Mouse (Mus musculus) stomach, embryonic 16.5 days (tissue): ENCODE results near the gene Tbkbp1. TPM values are rescaled to one million over a fixed set of nuclear protein-coding genes. Genes with fewer than 3 reads are reported as not detected.

ENCODE experiments used
- ATAC-seq: fragments of 200-750 bp; cut with Nextera tagmentation; 2 replicates; pipeline ENCODE4 v1.8.0; 2017; ENCODE audit warnings: moderate number of reproducible peaks, moderate TSS enrichment; ENCODE audit not compliant: insufficient read depth, low FRiP score
- H3K27ac ChIP-seq: fragments of 300-500 bp; sonication (generic); 2 replicates; pipeline ENCODE4 v1.5.1; 2014; ENCODE audit warnings: low read length
- H3K27me3 ChIP-seq: fragments of 300-500 bp; sonication (generic); 2 replicates; pipeline ENCODE4 v1.6.1; 2014; ENCODE audit warnings: low read length, control low read depth, mixed read lengths; ENCODE audit not compliant: control insufficient read depth, insufficient read depth
- H3K36me3 ChIP-seq: fragments of 300-500 bp; sonication (generic); 2 replicates; pipeline ENCODE4 v1.6.1; 2014; ENCODE audit warnings: low read length; ENCODE audit not compliant: control insufficient read depth, insufficient read depth
- H3K4me1 ChIP-seq: fragments of 300-500 bp; sonication (generic); 2 replicates; pipeline ENCODE4 v1.6.1; 2014; ENCODE audit warnings: low read length, control low read depth, mixed read lengths; ENCODE audit not compliant: control insufficient read depth, insufficient read depth
- H3K4me2 ChIP-seq: fragments of 300-500 bp; sonication (generic); 2 replicates; pipeline ENCODE4 v1.6.1; 2014; ENCODE audit warnings: low read depth, low read length, mixed read lengths
- H3K4me3 ChIP-seq: fragments of 300-500 bp; sonication (generic); replicated peaks from 2 replicates; pipeline ENCODE4 v1.5.1; 2014; ENCODE audit warnings: mild to moderate bottlenecking, low read length
- H3K9ac ChIP-seq: fragments of 300-500 bp; sonication (generic); 2 replicates; pipeline ENCODE4 v1.6.1; 2014; ENCODE audit warnings: low read length
- H3K9me3 ChIP-seq: fragments of 300-500 bp; sonication (generic); replicated peaks from 2 replicates; pipeline ENCODE4 v1.6.1; 2016; ENCODE audit warnings: low read length, control low read depth; ENCODE audit not compliant: control insufficient read depth
- WGBS: fragments of 180-500 bp; shearing (Covaris S2); extraction: QIAGEN DNeasy Blood & Tissue Kit; methylation state at CpG from one replicate; pipeline ENCODE4 v1.1.7; 2014; 5-methylcytosine and 5-hydroxymethylcytosine counted together
- polyA plus RNA-seq: library from polyadenylated mRNA; unstranded; fragments of >200 nt; fragmentation: Nextera tagmentation; extraction: Ambion mirVana; gene quantifications from 2 replicates; pipeline ENCODE4 v1.2.1, GENCODE M21; 2015

Gene Tbkbp1
- polyA plus RNA-seq, 1 experiment from 2014 or later, result 2.5 TPM

- no peak for ATAC-seq
- Histone ChIP-seq H3K36me3 (no peaks in the 10 kb centered on the region), H3K4me3 (peak overlapping the region; percentile 74), H3K27ac (peak overlapping the region; percentile 81; the same call in 1 of the 2 replicates), H3K27me3 (no peaks in the 10 kb centered on the region; the same call in 1 of the 2 replicates), H3K9ac (peak overlapping the region; percentile 83; the same call in 1 of the 2 replicates), H3K9me3 (no peaks in the 10 kb centered on the region), H3K4me1 (peaks cover 29% of the 10 kb centered on the region), H3K4me2 (peak overlapping the region; percentile 90)
- 37% methylated on average over 9 of the region's 9 CpGs for WGBS
These were observed 2.3 kb downstream of the Tbkbp1 start for GRCm38 (mm10) chr11:97149026-97149425.

DNA sequence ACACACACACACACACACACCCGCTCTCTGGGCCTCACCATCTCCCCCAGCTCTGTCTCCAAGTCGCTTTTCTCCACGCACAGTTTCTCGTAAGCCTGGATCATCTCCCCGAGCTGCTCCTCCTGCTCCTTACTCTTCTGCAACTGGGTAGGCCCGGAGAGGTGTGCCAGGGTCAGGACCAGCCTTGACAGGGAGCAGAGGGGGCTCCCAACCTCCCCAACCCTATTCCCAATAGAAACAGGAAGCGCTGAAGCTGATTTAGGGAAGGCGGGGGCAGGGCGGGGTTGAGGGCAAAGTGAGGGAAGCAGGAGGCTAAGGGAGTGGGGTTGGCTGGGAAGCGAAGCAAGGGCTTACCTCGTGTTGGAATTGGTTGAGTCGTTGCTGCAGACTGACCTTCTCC lies 2.7 kb downstream of the Tbkbp1 start:
- no peak for ATAC-seq
- H3K9ac ChIP-seq, result peak overlapping the region; percentile 83; the same call in 1 of the 2 replicates
- WGBS, result 36% methylated on average over 12 of the region's 12 CpGs
- no peaks in the 10 kb centered on the region; the same call in 1 of the 2 replicates for H3K27me3 ChIP-seq
- peaks cover 29% of the 10 kb centered on the region for H3K4me1 ChIP-seq
- H3K9me3 ChIP-seq, result no peaks in the 10 kb centered on the region
- peak overlapping the region; percentile 74 for H3K4me3 ChIP-seq
- H3K27ac ChIP-seq, result no peak overlapping the region
- H3K36me3 ChIP-seq, result no peaks in the 10 kb centered on the region
- H3K4me2 ChIP-seq, result peak overlapping the region; percentile 90

- no peak for ATAC-seq
- Histone ChIP-seq H3K4me1 (peaks cover 25% of the 10 kb centered on the region), H3K27ac (no peak overlapping the region), H3K9me3 (no peaks in the 10 kb centered on the region), H3K9ac (no peak overlapping the region), H3K36me3 (no peaks in the 10 kb centered on the region), H3K27me3 (no peaks in the 10 kb centered on the region; the same call in 1 of the 2 replicates), H3K4me3 (no peak overlapping the region), H3K4me2 (no peak overlapping the region)
- 85% methylated on average over 8 of the region's 8 CpGs for WGBS
These were observed 4.0 kb downstream of the Tbkbp1 start for GRCm38 (mm10) chr11:97147333-97147732.

DNA sequence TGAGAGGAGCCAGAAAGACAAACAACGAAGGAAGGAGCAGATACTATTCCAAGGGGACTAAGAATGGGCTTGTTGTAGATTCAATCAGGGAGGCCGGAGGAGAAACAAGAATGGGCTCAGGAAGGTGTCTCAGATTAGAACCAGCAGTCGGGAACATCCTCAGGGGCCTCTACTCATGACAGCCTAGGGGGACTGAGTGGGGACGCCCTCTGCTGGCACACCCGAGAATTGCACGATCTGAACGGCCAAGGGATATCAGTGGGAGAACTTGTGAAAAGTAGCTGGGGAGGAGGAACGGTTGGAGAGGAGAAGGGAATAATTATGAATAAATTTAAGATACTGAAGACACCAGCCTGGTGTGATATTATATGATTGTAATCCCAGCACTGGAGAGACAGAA lies 4.6 kb downstream of the Tbkbp1 start:
- Histone ChIP-seq H3K4me3 (no peak overlapping the region; the same call in 1 of the 2 replicates), H3K4me2 (no peak overlapping the region), H3K9ac (peak overlapping the region; percentile 51; the same call in 1 of the 2 replicates), H3K27me3 (no peaks in the 10 kb centered on the region; the same call in 1 of the 2 replicates), H3K4me1 (peaks cover 19% of the 10 kb centered on the region), H3K27ac (no peak overlapping the region), H3K9me3 (no peaks in the 10 kb centered on the region), H3K36me3 (no peaks in the 10 kb centered on the region)
- WGBS, result 13% methylated on average over 8 of the region's 8 CpGs
- no peak for ATAC-seq

- no peak for ATAC-seq
- H3K4me3 ChIP-seq, result no peak overlapping the region
- H3K4me1 ChIP-seq, result peaks cover 18% of the 10 kb centered on the region
- no peaks in the 10 kb centered on the region for H3K36me3 ChIP-seq
- no peak overlapping the region for H3K4me2 ChIP-seq
- peak overlapping the region; percentile 51; the same call in 1 of the 2 replicates for H3K9ac ChIP-seq
- no peaks in the 10 kb centered on the region for H3K9me3 ChIP-seq
- no peak overlapping the region for H3K27ac ChIP-seq
- no peaks in the 10 kb centered on the region; the same call in 1 of the 2 replicates for H3K27me3 ChIP-seq
- 51% methylated on average over 9 of the region's 9 CpGs for WGBS
These were observed 5.3 kb downstream of the Tbkbp1 start for GRCm38 (mm10) chr11:97145951-97146350.

GRCm38 (mm10) chr11:97145320-97145719 lies 6.0 kb downstream of the Tbkbp1 start:
- no peak overlapping the region for H3K4me3 ChIP-seq
- no peak overlapping the region for H3K4me2 ChIP-seq
- no peaks in the 10 kb centered on the region for H3K36me3 ChIP-seq
- H3K4me1 ChIP-seq, result peaks cover 18% of the 10 kb centered on the region
- H3K27me3 ChIP-seq, result peaks cover 1% of the 10 kb centered on the region; the same call in 1 of the 2 replicates
- H3K27ac ChIP-seq, result no peak overlapping the region
- H3K9me3 ChIP-seq, result no peaks in the 10 kb centered on the region
- no peak for ATAC-seq
- 54% methylated on average over 2 of the region's 2 CpGs for WGBS
- no peak overlapping the region for H3K9ac ChIP-seq

DNA sequence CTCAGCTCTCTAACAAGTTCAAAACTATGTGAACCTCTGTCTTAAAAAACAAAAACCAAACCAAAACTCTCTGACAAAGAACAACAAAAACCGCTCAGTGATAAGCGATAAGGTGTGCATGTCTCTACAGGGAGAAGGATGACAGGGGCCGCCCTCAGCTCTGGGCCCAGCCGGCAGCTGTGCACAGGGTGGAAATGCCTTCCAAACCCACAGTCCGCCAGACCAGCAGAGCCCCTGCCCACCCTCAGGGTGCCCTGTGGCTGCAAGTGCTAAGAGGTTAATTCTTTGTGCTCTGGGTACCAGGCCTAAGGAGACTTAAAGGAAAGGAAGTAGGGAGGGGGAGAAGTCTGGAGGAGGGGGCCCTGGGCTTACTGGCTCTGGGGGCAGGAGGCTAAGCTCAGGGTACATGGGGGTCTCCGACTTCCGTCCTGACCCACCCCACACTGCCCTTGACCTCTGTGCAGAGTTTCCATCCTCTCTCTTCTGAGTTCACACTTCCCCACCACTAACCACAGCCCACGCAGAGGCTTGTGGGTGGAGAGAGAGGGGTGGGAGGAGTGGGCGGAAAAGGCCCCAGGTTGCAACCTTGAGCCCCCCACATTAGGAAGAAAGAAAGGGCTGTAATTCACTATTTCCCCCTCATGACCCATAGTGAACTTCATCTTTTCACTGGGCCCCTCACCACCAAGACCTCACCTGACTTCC lies 7.9 kb downstream of the Tbkbp1 start:
- no peak for ATAC-seq
- Histone ChIP-seq H3K4me1 (peaks cover 8% of the 10 kb centered on the region; the same call in 1 of the 2 replicates), H3K27ac (no peak overlapping the region), H3K9ac (no peak overlapping the region), H3K36me3 (no peaks in the 10 kb centered on the region), H3K4me3 (no peak overlapping the region), H3K9me3 (no peaks in the 10 kb centered on the region), H3K27me3 (peaks cover 12% of the 10 kb centered on the region), H3K4me2 (no peak overlapping the region)
- WGBS, result 69% methylated on average over 9 of the region's 9 CpGs

- ATAC-seq, result no peak
These were observed 9.1 kb downstream of the Tbkbp1 start for GRCm38 (mm10) chr11:97142159-97142608.

DNA sequence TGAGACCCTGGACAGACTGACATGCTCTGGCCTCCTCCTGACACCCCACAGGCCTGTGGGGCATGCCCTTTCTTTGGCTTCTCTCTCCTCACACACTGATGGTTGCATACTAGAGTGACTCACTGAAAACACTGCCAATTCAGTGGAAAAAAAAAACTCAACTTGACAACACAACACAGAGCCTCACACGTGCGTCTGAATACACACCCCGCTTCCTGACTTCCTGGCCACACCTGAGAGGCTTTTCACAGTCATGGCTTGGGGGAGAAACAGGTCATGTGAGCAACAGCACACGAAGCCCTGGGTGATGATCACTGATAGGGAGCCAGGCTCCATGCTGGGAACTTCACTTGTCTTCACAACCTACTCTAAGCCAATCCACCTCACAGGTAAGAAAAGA lies 10.5 kb downstream of the Tbkbp1 start:
- WGBS, result 63% methylated on average over 4 of the region's 4 CpGs
- H3K9ac ChIP-seq, result no peak overlapping the region
- H3K4me3 ChIP-seq, result no peak overlapping the region
- peaks cover 12% of the 10 kb centered on the region for H3K27me3 ChIP-seq
- H3K4me2 ChIP-seq, result no peak overlapping the region
- H3K36me3 ChIP-seq, result no peaks in the 10 kb centered on the region
- no peaks in the 10 kb centered on the region for H3K9me3 ChIP-seq
- no peak for ATAC-seq
- H3K27ac ChIP-seq, result no peak overlapping the region
- no peaks in the 10 kb centered on the region; the same call in 1 of the 2 replicates for H3K4me1 ChIP-seq

More at GRCm38 (mm10) chr11:97142159-97142608, 9.1 kb downstream of the Tbkbp1 start:
- WGBS, result 63% methylated on average over 8 of the region's 8 CpGs
- Histone ChIP-seq H3K27me3 (peaks cover 12% of the 10 kb centered on the region), H3K4me2 (no peak overlapping the region), H3K36me3 (no peaks in the 10 kb centered on the region), H3K4me1 (peaks cover 8% of the 10 kb centered on the region; the same call in 1 of the 2 replicates), H3K9me3 (no peaks in the 10 kb centered on the region), H3K4me3 (no peak overlapping the region), H3K27ac (no peak overlapping the region), H3K9ac (no peak overlapping the region)
